Mouse (Mus musculus): Measurements from ENCODE around the gene Utp20. TPM values are rescaled to one million over a fixed set of nuclear protein-coding genes. Genes with fewer than 3 reads are reported as not detected.

Utp20 gene
- polyA plus RNA-seq, 1 experiment from 2014 or later, result 13.7 TPM

GRCm38 (mm10) chr10:88732309-88732622, 94.3 kb downstream of the Utp20 start:
- no peaks in the 10 kb centered on the region for H3K27me3 ChIP-seq (replicated peaks)
- WGBS, result 10% methylated on average over 6 of the region's 6 CpGs
- no peak overlapping the region for H3K27ac ChIP-seq
- peak overlapping the region; percentile 66 for H3K4me2 ChIP-seq
- peaks cover 5% of the 10 kb centered on the region; the same call in 1 of the 2 replicates for H3K36me3 ChIP-seq
- peak overlapping the region; percentile 84 for H3K4me3 ChIP-seq (replicated peaks)
- peaks cover 9% of the 10 kb centered on the region for H3K4me1 ChIP-seq
- peak overlapping the region; percentile 89 for H3K9ac ChIP-seq
- no peaks in the 10 kb centered on the region for H3K9me3 ChIP-seq
- ATAC-seq (ENCODE audit: insufficient read depth, low FRiP score, low read depth), result 0 out of 2 replicates have a peak, but pooled peaks have one; percentile 12

- Histone ChIP-seq H3K9ac (peak overlapping the region; percentile 89), H3K4me1 (peaks cover 9% of the 10 kb centered on the region), H3K4me3 (replicated peaks) (peak overlapping the region; percentile 84), H3K27ac (peak overlapping the region; percentile 77), H3K27me3 (replicated peaks) (no peaks in the 10 kb centered on the region), H3K4me2 (peak overlapping the region; percentile 66), H3K9me3 (no peaks in the 10 kb centered on the region), H3K36me3 (no peaks in the 10 kb centered on the region; the same call in 1 of the 2 replicates)
- ATAC-seq (ENCODE audit: insufficient read depth, low FRiP score, low read depth), result peak; percentile 15; the same call in 1 of the 2 replicates
- under 1% methylated on average over 61 of the region's 61 CpGs for WGBS
Measured at GRCm38 (mm10) chr10:88731496-88732308, 94.9 kb downstream of the Utp20 start.

GRCm38 (mm10) chr10:88730571-88731495, 95.8 kb downstream of the Utp20 start, which contains the start of gene Arl1:
Gene Arl1 (plus strand): TSS chr10:88730858.
- no peaks in the 10 kb centered on the region for H3K27me3 ChIP-seq (replicated peaks)
- H3K27ac ChIP-seq, result peak within 1 kb of the TSS; percentile 77
- peak within 1 kb of the TSS; percentile 66 for H3K4me2 ChIP-seq
- H3K9me3 ChIP-seq, result no peaks in the 10 kb centered on the region
- peaks cover 9% of the 10 kb centered on the region for H3K4me1 ChIP-seq
- under 1% methylated on average over 65 of the region's 65 CpGs for WGBS
- ATAC-seq (ENCODE audit: insufficient read depth, low FRiP score, low read depth), result peak; percentile 96
- H3K4me3 ChIP-seq (replicated peaks), result peak within 1 kb of the TSS; percentile 84
- peak within 1 kb of the TSS; percentile 89 for H3K9ac ChIP-seq
- H3K36me3 ChIP-seq, result no peaks in the 10 kb centered on the region; the same call in 1 of the 2 replicates

GRCm38 (mm10) chr10:88728166-88728565, 98.4 kb downstream of the Utp20 start:
- H3K4me2 ChIP-seq, result no peak overlapping the region
- WGBS, result 66% methylated on average over 8 of the region's 8 CpGs
- ATAC-seq (ENCODE audit: insufficient read depth, low FRiP score, low read depth), result no peak
- H3K9ac ChIP-seq, result no peak overlapping the region
- peaks cover 9% of the 10 kb centered on the region for H3K4me1 ChIP-seq
- H3K9me3 ChIP-seq, result no peaks in the 10 kb centered on the region
- no peaks in the 10 kb centered on the region for H3K36me3 ChIP-seq
- no peak overlapping the region for H3K4me3 ChIP-seq (replicated peaks)
- no peaks in the 10 kb centered on the region for H3K27me3 ChIP-seq (replicated peaks)
- no peak overlapping the region for H3K27ac ChIP-seq

GRCm38 (mm10) chr10:88727128-88727527, 99.5 kb downstream of the Utp20 start:
- Histone ChIP-seq H3K27ac (no peak overlapping the region), H3K36me3 (no peaks in the 10 kb centered on the region), H3K4me3 (replicated peaks) (no peak overlapping the region), H3K4me1 (peaks cover 3% of the 10 kb centered on the region; the same call in 1 of the 2 replicates), H3K4me2 (no peak overlapping the region), H3K9ac (no peak overlapping the region), H3K9me3 (no peaks in the 10 kb centered on the region), H3K27me3 (replicated peaks) (no peaks in the 10 kb centered on the region)
- 39% methylated on average over 1 of the region's 1 CpGs for WGBS
- no peak for ATAC-seq (ENCODE audit: insufficient read depth, low FRiP score, low read depth)

GRCm38 (mm10) chr10:88725343-88725742, 101.3 kb downstream of the Utp20 start:
- H3K27ac ChIP-seq, result no peak overlapping the region
- no peak overlapping the region for H3K9ac ChIP-seq
- peaks cover 2% of the 10 kb centered on the region; the same call in 1 of the 2 replicates for H3K4me1 ChIP-seq
- H3K4me2 ChIP-seq, result no peak overlapping the region
- H3K4me3 ChIP-seq (replicated peaks), result no peak overlapping the region
- no peaks in the 10 kb centered on the region for H3K27me3 ChIP-seq (replicated peaks)
- 44% methylated on average over 2 of the region's 2 CpGs for WGBS
- no peaks in the 10 kb centered on the region for H3K36me3 ChIP-seq
- ATAC-seq (ENCODE audit: insufficient read depth, low FRiP score, low read depth), result no peak
- H3K9me3 ChIP-seq, result no peaks in the 10 kb centered on the region

- ATAC-seq (ENCODE audit: insufficient read depth, low FRiP score, low read depth), result no peak
- Histone ChIP-seq H3K9ac (no peak overlapping the region), H3K27ac (no peak overlapping the region), H3K4me1 (no peaks in the 10 kb centered on the region), H3K4me2 (no peak overlapping the region), H3K36me3 (no peaks in the 10 kb centered on the region), H3K27me3 (replicated peaks) (no peaks in the 10 kb centered on the region), H3K4me3 (replicated peaks) (no peak overlapping the region), H3K9me3 (no peaks in the 10 kb centered on the region)
- WGBS, result 45% methylated on average over 1 of the region's 1 CpGs
Measured at GRCm38 (mm10) chr10:88719618-88720017, 107.0 kb downstream of the Utp20 start.

- Histone ChIP-seq H3K27me3 (replicated peaks) (no peaks in the 10 kb centered on the region), H3K9ac (no peak overlapping the region), H3K36me3 (no peaks in the 10 kb centered on the region), H3K9me3 (no peaks in the 10 kb centered on the region), H3K27ac (no peak overlapping the region), H3K4me3 (replicated peaks) (no peak overlapping the region), H3K4me2 (no peak overlapping the region), H3K4me1 (no peaks in the 10 kb centered on the region)
- WGBS, result 48% methylated on average over 2 of the region's 2 CpGs
- no peak; the same call in 1 of the 2 replicates for ATAC-seq (ENCODE audit: insufficient read depth, low FRiP score, low read depth)
Measured at GRCm38 (mm10) chr10:88717756-88718025, 108.9 kb downstream of the Utp20 start.

GRCm38 (mm10) chr10:88716986-88717755, 109.4 kb downstream of the Utp20 start:
- no peak overlapping the region for H3K4me3 ChIP-seq (replicated peaks)
- WGBS, result 46% methylated on average over 13 of the region's 13 CpGs
- H3K27ac ChIP-seq, result no peak overlapping the region
- H3K36me3 ChIP-seq, result no peaks in the 10 kb centered on the region
- no peak for ATAC-seq (ENCODE audit: insufficient read depth, low FRiP score, low read depth)
- no peaks in the 10 kb centered on the region for H3K27me3 ChIP-seq (replicated peaks)
- H3K9me3 ChIP-seq, result no peaks in the 10 kb centered on the region
- no peak overlapping the region for H3K9ac ChIP-seq
- H3K4me1 ChIP-seq, result no peaks in the 10 kb centered on the region
- H3K4me2 ChIP-seq, result no peak overlapping the region

GRCm38 (mm10) chr10:88715621-88716020, 111.0 kb downstream of the Utp20 start:
- WGBS, result 83% methylated on average over 6 of the region's 6 CpGs

GRCm38 (mm10) chr10:88714744-88715143, 111.9 kb downstream of the Utp20 start:
- no peak for ATAC-seq (ENCODE audit: insufficient read depth, low FRiP score, low read depth)
- 77% methylated on average over 4 of the region's 4 CpGs for WGBS
- Histone ChIP-seq H3K27ac (no peak overlapping the region), H3K9me3 (no peaks in the 10 kb centered on the region), H3K27me3 (replicated peaks) (no peaks in the 10 kb centered on the region), H3K9ac (no peak overlapping the region), H3K36me3 (no peaks in the 10 kb centered on the region), H3K4me1 (no peaks in the 10 kb centered on the region), H3K4me3 (replicated peaks) (no peak overlapping the region), H3K4me2 (no peak overlapping the region)

More at GRCm38 (mm10) chr10:88715621-88716020, 111.0 kb downstream of the Utp20 start:
- Histone ChIP-seq H3K36me3 (no peaks in the 10 kb centered on the region), H3K4me3 (replicated peaks) (no peak overlapping the region), H3K9ac (no peak overlapping the region), H3K9me3 (no peaks in the 10 kb centered on the region), H3K27ac (no peak overlapping the region), H3K4me2 (no peak overlapping the region), H3K4me1 (no peaks in the 10 kb centered on the region), H3K27me3 (replicated peaks) (no peaks in the 10 kb centered on the region)
- no peak for ATAC-seq (ENCODE audit: insufficient read depth, low FRiP score, low read depth)

Measured in stomach, embryonic 15.5 days (tissue).